Comparison of ENCODE assay signal across 23 mouse cellular contexts in the genomic region with DNA sequence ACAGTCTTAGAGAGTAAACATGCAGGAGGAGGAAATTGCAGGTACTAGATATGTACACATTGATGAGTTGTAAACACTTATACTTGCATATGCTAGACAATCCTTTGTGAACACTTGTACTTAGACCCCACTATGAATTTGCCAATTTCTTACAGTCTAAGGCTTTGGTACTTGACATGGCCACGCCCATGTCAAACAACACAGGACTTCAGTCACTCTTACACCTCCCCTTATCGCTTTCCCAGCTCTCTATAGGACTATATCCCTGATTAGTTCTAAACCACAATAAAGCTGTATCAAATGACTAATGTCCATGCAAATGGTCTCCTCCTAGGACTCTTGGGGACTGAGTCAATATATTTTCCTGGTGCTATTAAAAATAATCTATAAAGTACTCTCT. TPM values are rescaled to one million over a fixed set of nuclear protein-coding genes. Genes with fewer than 3 reads are reported as not detected.
A peak's percentile ranks its signal among the peaks of the same experiment; 100 is the strongest.
DNase-seq lines count a peak whose midpoint lies in the region; ATAC-seq and TF ChIP-seq lines count a peak whose summit lies in the region.
"Had no signal": no experiment of that assay in that cellular context is flagged by ENCODE, and none has a peak within 500 bp of the region (broad histone marks: within the 10 kb centered on the region; RNA-seq: fewer than 3 reads in every experiment).

No protein-coding gene starts in this region.

- no peak for TF ChIP-seq CTCF in intestine, postnatal 0 days (IDR thresholded peaks at IDR 0.05; ENCODE audit: low read depth)

- no peaks in the 10 kb centered on the region for H3K36me3 ChIP-seq in intestine, embryonic 15.5 days
- no peaks in the 10 kb centered on the region for H3K36me3 ChIP-seq in intestine, postnatal 0 days (ENCODE audit: control insufficient read depth, insufficient read depth)
- H3K36me3 ChIP-seq in stomach, embryonic 16.5 days (ENCODE audit: control insufficient read depth, insufficient read depth, low read length), result no peaks in the 10 kb centered on the region
- H3K36me3 ChIP-seq: embryonic facial prominence, embryonic 10.5 days; embryonic facial prominence, embryonic 12.5 days; forebrain, embryonic 15.5 days; G1E had no signal

- peak; percentile 72; the same call in 1 of the 2 replicates for ATAC-seq in intestine, embryonic 15.5 days
- ATAC-seq in intestine, postnatal 0 days, result peak; percentile 79; the same call in 1 of the 2 replicates
- peak; percentile 58; the same call in 1 of the 2 replicates for ATAC-seq in stomach, embryonic 16.5 days (ENCODE audit: insufficient read depth, low FRiP score)
- ATAC-seq: CD4-positive, CD25-positive, alpha-beta regulatory T cell, adult 4 months; forebrain, embryonic 13.5 days; forebrain, embryonic 15.5 days; forebrain, postnatal 0 days had no signal

- H3K9ac ChIP-seq in intestine, embryonic 15.5 days, result no peak overlapping the region
- H3K9ac ChIP-seq in intestine, postnatal 0 days (ENCODE audit: low read depth, low read length), result no peak overlapping the region
- no peak overlapping the region for H3K9ac ChIP-seq in stomach, embryonic 16.5 days (ENCODE audit: low read length)
- H3K9ac ChIP-seq: embryonic facial prominence, embryonic 12.5 days; forebrain, embryonic 13.5 days; forebrain, embryonic 15.5 days; forebrain, postnatal 0 days had no signal

- no peak overlapping the region for H3K4me3 ChIP-seq in intestine, embryonic 15.5 days (replicated peaks)
- H3K4me3 ChIP-seq in intestine, postnatal 0 days (ENCODE audit: low read depth, low read length), result no peak overlapping the region
- H3K4me3 ChIP-seq in stomach, embryonic 16.5 days (replicated peaks; ENCODE audit: low read length), result no peak overlapping the region
- H3K4me3 ChIP-seq: embryonic facial prominence, embryonic 10.5 days; embryonic facial prominence, embryonic 12.5 days; forebrain, embryonic 13.5 days; forebrain, embryonic 15.5 days had no signal

- no peak for DNase-seq in MN1 (ENCODE audit: low spot score)
- DNase-seq in gastrocnemius, postnatal 25 days, result no peak
- DNase-seq in thymus, postnatal 0 days (ENCODE audit: low spot score), result no peak
- DNase-seq: adrenal gland, adult 2 months; adrenal gland, postnatal 14 days; adrenal gland, postnatal 36 days; B cell, adult 2 months; cerebellum, adult 11-12 months; cerebellum, adult 2 months; cerebellum, adult 9-10 months; cerebellum, postnatal 10 days; cerebellum, postnatal 25 days; forebrain, postnatal 0 days had no signal

- H3K9me3 ChIP-seq in intestine, embryonic 15.5 days, result no peaks in the 10 kb centered on the region
- no peaks in the 10 kb centered on the region for H3K9me3 ChIP-seq in intestine, postnatal 0 days (ENCODE audit: control insufficient read depth)
- no peaks in the 10 kb centered on the region for H3K9me3 ChIP-seq in stomach, embryonic 16.5 days (replicated peaks; ENCODE audit: control insufficient read depth, low read length)
- H3K9me3 ChIP-seq: embryonic facial prominence, embryonic 10.5 days; embryonic facial prominence, embryonic 12.5 days; forebrain, embryonic 13.5 days; forebrain, embryonic 15.5 days; G1E had no signal

- H3K4me1 ChIP-seq in intestine, embryonic 15.5 days (replicated peaks), result no peaks in the 10 kb centered on the region
- H3K4me1 ChIP-seq in intestine, postnatal 0 days (replicated peaks; ENCODE audit: control insufficient read depth, insufficient read depth, low read length), result no peaks in the 10 kb centered on the region
- H3K4me1 ChIP-seq in stomach, embryonic 16.5 days (ENCODE audit: control insufficient read depth, insufficient read depth, low read length), result no peaks in the 10 kb centered on the region
- H3K4me1 ChIP-seq: embryonic facial prominence, embryonic 12.5 days had no signal

- H3K4me2 ChIP-seq in intestine, embryonic 15.5 days (replicated peaks), result no peak overlapping the region
- no peak overlapping the region for H3K4me2 ChIP-seq in intestine, postnatal 0 days (replicated peaks; ENCODE audit: low read depth)
- H3K4me2 ChIP-seq in stomach, embryonic 16.5 days (ENCODE audit: low read depth, low read length), result no peak overlapping the region
- H3K4me2 ChIP-seq: embryonic facial prominence, embryonic 12.5 days; forebrain, embryonic 13.5 days; forebrain, embryonic 15.5 days had no signal

- H3K27me3 ChIP-seq in intestine, embryonic 15.5 days (replicated peaks), result no peaks in the 10 kb centered on the region
- H3K27me3 ChIP-seq in intestine, postnatal 0 days (replicated peaks; ENCODE audit: control insufficient read depth, insufficient read depth, low read length), result no peaks in the 10 kb centered on the region
- no peaks in the 10 kb centered on the region for H3K27me3 ChIP-seq in stomach, embryonic 16.5 days (ENCODE audit: control insufficient read depth, insufficient read depth, low read length)
- H3K27me3 ChIP-seq: CH12.LX; forebrain, embryonic 15.5 days had no signal

- WGBS in intestine, embryonic 15.5 days, result 71% methylated on average over 2 of the region's 2 CpGs
- 29% methylated on average over 2 of the region's 2 CpGs for WGBS in intestine, postnatal 0 days
- WGBS in stomach, embryonic 16.5 days, result 59% methylated on average over 2 of the region's 2 CpGs

- H3K27ac ChIP-seq in intestine, embryonic 15.5 days, result no peak overlapping the region
- no peak overlapping the region for H3K27ac ChIP-seq in intestine, postnatal 0 days (ENCODE audit: low read depth, low read length)
- no peak overlapping the region for H3K27ac ChIP-seq in stomach, embryonic 16.5 days (ENCODE audit: low read length)
- H3K27ac ChIP-seq: embryonic facial prominence, embryonic 10.5 days; embryonic facial prominence, embryonic 12.5 days; forebrain, embryonic 13.5 days; forebrain, embryonic 15.5 days had no signal

RNA-seq across cellular contexts. Expression of a gene that starts 5.0 kb away (rescaled TPM):
- polyA plus RNA-seq in intestine, embryonic 15.5 days (2015; fragmentation: Nextera tagmentation; extraction: Ambion mirVana), result 39.3 and 44.5 TPM in 2 replicates
- 29.4 and 31.2 TPM in 2 replicates for polyA plus RNA-seq in intestine, postnatal 0 days (2015; fragmentation: Nextera tagmentation; extraction: Ambion mirVana)
- polyA plus RNA-seq in stomach, embryonic 16.5 days (2015; fragmentation: Nextera tagmentation; extraction: Ambion mirVana), result 38.6 and 47.3 TPM in 2 replicates
- total RNA-seq in gastrocnemius, postnatal 25 days (2021), result 10 to 100 TPM; 24.9 to 28.6 TPM
- polyA plus RNA-seq in thymus, postnatal 0 days (2015; fragmentation: Nextera tagmentation; extraction: Ambion mirVana), result 57.5 and 76.0 TPM in 2 replicates
